Mouse (Mus musculus) midbrain, embryonic 10.5 days (tissue): Measurements from ENCODE around the gene Tppp2. TPM values are rescaled to one million over a fixed set of nuclear protein-coding genes. Genes with fewer than 3 reads are reported as not detected.

Experiments used
- DNase-seq: peaks from one replicate; pipeline ENCODE4 v3.0.0-alpha.2; 2017; ENCODE audit warnings: low spot score
- H3K27ac ChIP-seq: fragments of 300-500 bp; sonication (generic); replicated peaks from 2 replicates; pipeline ENCODE4 v1.5.1; 2016; ENCODE audit warnings: mild to moderate bottlenecking
- H3K27me3 ChIP-seq: fragments of 300-500 bp; sonication (generic); 2 replicates; pipeline ENCODE4 v1.6.1; 2016; ENCODE audit warnings: low read depth, mild to moderate bottlenecking; ENCODE audit not compliant: poor library complexity, severe bottlenecking
- H3K36me3 ChIP-seq: fragments of 300-500 bp; sonication (generic); 2 replicates; pipeline ENCODE4 v1.6.1; 2016; ENCODE audit warnings: mild to moderate bottlenecking, moderate library complexity
- H3K4me1 ChIP-seq: fragments of 300-500 bp; sonication (generic); 2 replicates; pipeline ENCODE4 v1.6.1; 2016
- H3K4me3 ChIP-seq: fragments of 300-500 bp; sonication (generic); 2 replicates; pipeline ENCODE4 v1.5.1; 2016; ENCODE audit warnings: mild to moderate bottlenecking, moderate library complexity
- H3K9me3 ChIP-seq: fragments of 300-500 bp; sonication (generic); replicated peaks from 2 replicates; pipeline ENCODE4 v1.6.1; 2016; ENCODE audit warnings: mild to moderate bottlenecking
- WGBS: fragments of 180-500 bp; shearing (Covaris S2); methylation state at CpG from one replicate; pipeline ENCODE4 v1.1.7; 2016; 5-methylcytosine and 5-hydroxymethylcytosine counted together
- polyA plus RNA-seq: library from polyadenylated mRNA; unstranded; fragments of >200 nt; fragmentation: Nextera tagmentation; extraction: Ambion mirVana; gene quantifications from 2 replicates; pipeline ENCODE4 v1.2.1, GENCODE M21; 2016

Tppp2 gene
- polyA plus RNA-seq, 1 experiment from 2014 or later = not detected

DNA sequence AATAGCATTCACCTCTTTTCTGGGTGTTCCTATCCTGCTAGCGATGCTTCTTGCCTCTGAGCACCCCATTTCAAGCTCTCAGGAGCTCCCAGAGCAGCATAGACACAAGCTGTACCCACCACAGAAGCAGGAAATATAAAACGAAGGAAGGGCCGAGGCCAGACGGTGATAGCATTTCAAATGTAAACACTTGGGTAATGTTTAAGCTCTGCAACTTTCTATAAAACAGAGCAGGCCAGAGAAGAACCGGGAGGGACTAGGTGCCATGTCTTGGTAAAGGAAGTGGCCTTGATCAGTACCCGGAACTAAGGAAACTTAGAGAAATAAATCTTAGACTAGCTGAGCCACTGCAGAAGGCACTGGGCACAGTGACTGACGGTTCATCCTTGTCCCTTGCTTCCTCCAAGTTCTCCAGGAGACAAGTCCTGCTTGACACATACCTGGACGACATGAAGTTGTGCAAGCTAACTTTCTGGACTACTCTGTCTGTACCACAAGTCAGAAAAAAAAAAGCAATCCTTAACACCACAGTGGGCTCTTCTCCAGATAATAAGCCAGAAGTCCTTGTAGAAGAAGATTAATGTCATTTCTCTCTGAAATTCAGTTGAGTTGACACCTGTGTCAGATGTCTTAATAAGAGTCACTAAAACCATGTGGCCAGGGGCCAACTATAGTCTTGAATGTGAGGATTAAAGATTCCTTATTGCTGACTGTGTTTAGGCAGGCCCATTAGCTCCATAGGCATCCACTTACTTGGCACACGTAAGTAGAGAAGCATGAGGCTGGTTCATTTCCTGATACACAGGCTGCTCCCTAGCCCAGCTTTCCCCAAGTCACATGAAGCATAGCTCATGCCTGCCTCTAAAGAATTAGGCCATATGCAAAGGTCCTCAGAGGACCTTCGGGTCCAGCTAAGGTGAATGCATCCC is 14.1 kb downstream of the Tppp2 start:
- no peaks in the 10 kb centered on the region for H3K4me1 ChIP-seq

DNA sequence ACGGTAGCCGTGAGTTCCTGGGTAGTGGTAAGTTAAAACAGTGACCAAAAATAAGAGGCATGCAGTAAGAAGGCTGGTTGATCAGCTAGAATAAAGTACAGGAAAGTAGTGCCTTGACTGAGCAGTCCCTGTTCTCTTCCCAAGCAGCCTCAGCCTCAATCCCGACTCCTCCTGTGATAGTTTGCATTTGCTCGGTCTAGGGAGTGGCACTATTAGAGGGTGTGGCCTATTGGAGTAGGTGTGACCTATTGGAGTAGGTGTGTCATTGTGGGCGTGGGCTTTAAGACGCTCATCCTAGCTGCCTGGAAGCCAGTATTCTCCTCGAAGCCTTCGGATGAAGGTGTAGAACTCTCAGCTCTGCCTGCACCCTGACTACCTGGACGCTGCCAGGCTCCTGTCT is 20.8 kb downstream of the Tppp2 start:
- H3K36me3 ChIP-seq = no peaks in the 10 kb centered on the region
- H3K27ac ChIP-seq = no peak overlapping the region
- WGBS = 88% methylated on average over 9 of the region's 9 CpGs
- H3K4me1 ChIP-seq = peaks cover 13% of the 10 kb centered on the region
- no peak for DNase-seq
- H3K9me3 ChIP-seq = no peaks in the 10 kb centered on the region; the same call in 1 of the 2 replicates
- no peaks in the 10 kb centered on the region for H3K27me3 ChIP-seq
- no peak overlapping the region for H3K4me3 ChIP-seq

More for the DNA sequence above, 14.1 kb downstream of the Tppp2 start:
- Histone ChIP-seq H3K4me3 (no peak overlapping the region), H3K36me3 (no peaks in the 10 kb centered on the region), H3K27ac (no peak overlapping the region), H3K27me3 (no peaks in the 10 kb centered on the region), H3K9me3 (no peaks in the 10 kb centered on the region)
- 82% methylated on average over 10 of the region's 10 CpGs for WGBS
- no peak for DNase-seq

DNA sequence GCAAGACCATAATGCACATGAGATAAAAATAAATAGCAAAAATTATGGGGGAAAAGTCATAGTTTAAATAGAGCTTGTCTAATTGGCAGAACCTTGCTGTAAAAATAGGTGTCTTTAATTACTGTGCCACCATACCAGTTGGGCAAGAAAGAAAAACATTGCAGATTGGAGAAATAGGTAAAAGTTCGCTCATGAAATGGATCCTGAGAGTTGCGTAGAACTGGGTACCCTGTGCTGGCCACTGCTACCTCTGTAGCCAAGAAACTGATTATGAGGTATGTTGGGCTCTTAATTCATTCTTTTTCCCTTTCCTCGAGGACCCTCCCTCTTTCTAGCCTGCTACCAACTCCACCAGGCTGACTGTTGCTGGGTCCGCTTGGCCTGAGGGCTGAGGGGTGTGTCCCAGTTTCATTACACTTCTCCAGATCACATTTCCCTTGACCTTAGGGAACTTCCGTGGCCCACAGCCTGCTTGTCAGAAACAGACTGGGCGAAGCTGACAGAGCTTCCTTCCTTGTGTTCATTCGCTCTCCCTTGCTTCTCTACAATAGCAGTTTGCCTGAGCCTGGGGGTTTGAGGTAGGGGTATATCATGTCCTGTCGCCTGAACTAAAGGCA is 22.8 kb downstream of the Tppp2 start:
- no peak overlapping the region for H3K4me3 ChIP-seq
- 0 out of 2 replicates have a peak overlapping the region, but pooled peaks have one; percentile 19 for H3K27ac ChIP-seq
- DNase-seq = no peak
- no peaks in the 10 kb centered on the region for H3K27me3 ChIP-seq
- H3K36me3 ChIP-seq = no peaks in the 10 kb centered on the region
- WGBS = 50% methylated on average over 8 of the region's 8 CpGs
- peaks cover 13% of the 10 kb centered on the region for H3K4me1 ChIP-seq
- no peaks in the 10 kb centered on the region; the same call in 1 of the 2 replicates for H3K9me3 ChIP-seq

DNA sequence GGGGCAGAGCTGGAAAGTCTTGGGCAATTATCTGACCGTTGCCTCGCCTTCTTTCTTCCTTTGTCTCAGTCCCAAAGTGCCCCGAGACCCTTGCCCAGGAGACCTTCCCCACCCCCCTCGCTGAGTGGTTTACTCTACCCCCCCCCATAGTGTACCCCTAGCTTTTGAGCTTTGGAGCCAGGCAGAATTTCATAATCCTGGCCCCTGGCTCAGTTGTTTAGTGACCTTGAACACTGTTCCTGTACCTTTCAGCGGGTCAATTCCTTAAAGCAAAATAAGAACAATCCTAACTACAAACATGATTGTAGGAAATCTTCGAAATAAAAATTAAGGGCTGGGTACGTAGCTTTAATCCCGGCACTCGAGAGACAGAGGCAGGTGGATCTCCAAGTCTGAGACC is 23.4 kb downstream of the Tppp2 start:
- H3K27me3 ChIP-seq = no peaks in the 10 kb centered on the region
- no peaks in the 10 kb centered on the region; the same call in 1 of the 2 replicates for H3K9me3 ChIP-seq
- WGBS = 61% methylated on average over 9 of the region's 9 CpGs
- DNase-seq = no peak
- 0 out of 2 replicates have a peak overlapping the region, but pooled peaks have one; percentile 19 for H3K27ac ChIP-seq
- H3K36me3 ChIP-seq = no peaks in the 10 kb centered on the region
- no peak overlapping the region for H3K4me3 ChIP-seq
- peaks cover 13% of the 10 kb centered on the region for H3K4me1 ChIP-seq

DNA sequence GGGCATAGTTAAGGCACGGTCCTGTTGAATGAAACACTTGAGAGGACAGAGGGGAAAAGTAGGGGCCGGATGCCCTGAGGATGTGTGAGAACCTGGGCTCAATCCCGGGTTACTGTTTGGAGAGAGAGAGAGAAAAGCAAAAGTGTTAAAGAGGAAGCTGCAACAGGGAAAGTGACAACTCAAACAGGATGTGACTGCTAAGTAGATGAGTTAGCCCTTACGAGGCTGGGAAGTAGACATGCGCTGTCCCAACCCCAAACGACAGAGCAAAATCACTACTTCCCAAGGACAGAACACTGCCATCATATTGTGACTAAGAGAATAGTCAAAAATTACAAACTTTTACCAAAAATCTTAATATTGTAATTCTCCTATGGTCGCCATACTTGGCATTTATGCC is 24.0 kb downstream of the Tppp2 start:
- Histone ChIP-seq H3K27ac (no peak overlapping the region), H3K4me1 (peaks cover 13% of the 10 kb centered on the region), H3K27me3 (no peaks in the 10 kb centered on the region), H3K9me3 (no peaks in the 10 kb centered on the region; the same call in 1 of the 2 replicates), H3K4me3 (no peak overlapping the region), H3K36me3 (no peaks in the 10 kb centered on the region)
- no peak for DNase-seq
- WGBS = 80% methylated on average over 7 of the region's 7 CpGs

DNA sequence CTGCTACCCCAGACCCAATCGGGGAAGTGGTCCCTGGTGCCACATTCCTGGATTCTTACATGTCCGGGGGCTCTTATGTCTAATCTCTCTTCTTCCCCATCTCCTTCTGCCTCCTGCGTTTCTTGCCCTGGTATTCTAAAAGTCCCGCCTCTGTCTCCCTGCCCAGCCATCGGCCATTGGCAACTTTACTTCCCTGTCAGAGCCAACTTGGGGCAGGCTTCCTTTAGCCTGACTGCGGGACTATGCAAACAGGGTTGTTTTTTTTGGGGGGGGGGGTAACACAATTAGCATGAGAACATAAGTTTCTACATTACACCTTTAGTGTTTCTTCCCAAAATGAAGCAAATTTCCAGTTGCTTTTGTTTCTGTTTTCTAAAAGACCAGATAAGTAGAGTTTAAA is 25.1 kb downstream of the Tppp2 start:
- Histone ChIP-seq H3K36me3 (no peaks in the 10 kb centered on the region), H3K4me1 (peaks cover 13% of the 10 kb centered on the region), H3K27ac (no peak overlapping the region), H3K4me3 (no peak overlapping the region), H3K27me3 (no peaks in the 10 kb centered on the region), H3K9me3 (no peaks in the 10 kb centered on the region; the same call in 1 of the 2 replicates)
- DNase-seq = no peak
- 89% methylated on average over 6 of the region's 6 CpGs for WGBS

DNA sequence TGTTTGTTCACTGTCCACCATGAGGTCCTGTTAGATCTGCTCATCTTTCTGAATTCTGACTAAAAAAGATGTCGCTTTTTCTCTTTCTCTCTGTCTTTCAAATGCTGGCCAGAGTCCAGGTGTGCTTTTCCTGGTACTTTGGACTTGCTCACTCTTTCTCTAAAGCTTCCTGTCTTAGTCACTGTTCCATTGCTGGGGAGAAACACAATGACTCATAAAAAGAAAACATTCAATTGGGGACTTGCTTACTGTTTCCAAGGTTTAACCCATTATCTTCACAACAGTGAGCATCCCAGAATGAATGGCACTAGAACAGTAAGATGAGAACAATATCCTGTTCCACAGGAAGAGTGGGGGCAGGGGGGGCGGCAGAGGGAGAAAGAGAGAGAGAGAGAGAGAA is 42.1 kb downstream of the Tppp2 start:
- Histone ChIP-seq H3K9me3 (peaks cover 5% of the 10 kb centered on the region), H3K27me3 (no peaks in the 10 kb centered on the region), H3K4me3 (no peak overlapping the region), H3K36me3 (no peaks in the 10 kb centered on the region), H3K4me1 (no peaks in the 10 kb centered on the region), H3K27ac (no peak overlapping the region)
- DNase-seq = no peak
- WGBS = 96% methylated on average over 2 of the region's 2 CpGs

DNA sequence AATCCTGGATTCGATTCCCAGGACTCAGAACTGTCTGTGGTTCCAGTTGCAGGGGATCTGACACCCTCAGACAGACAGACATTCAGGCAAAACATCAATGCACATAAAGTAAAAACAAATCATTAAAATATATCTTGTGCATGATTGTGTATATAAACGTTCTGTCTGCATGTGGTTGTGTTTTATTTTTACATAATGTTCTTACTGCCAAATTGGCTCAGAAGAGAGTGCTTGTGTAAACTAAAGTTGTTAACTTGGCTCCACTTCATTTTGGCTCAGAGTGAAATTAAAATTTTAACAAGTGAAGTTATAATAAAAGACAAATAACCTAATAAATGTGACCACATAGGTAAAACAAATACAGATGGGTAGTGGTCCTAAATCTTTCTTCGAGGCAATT is 49.2 kb downstream of the Tppp2 start:
- Histone ChIP-seq H3K27me3 (no peaks in the 10 kb centered on the region), H3K4me1 (no peaks in the 10 kb centered on the region), H3K36me3 (no peaks in the 10 kb centered on the region), H3K9me3 (no peaks in the 10 kb centered on the region), H3K4me3 (no peak overlapping the region), H3K27ac (no peak overlapping the region)
- DNase-seq = no peak
- 91% methylated on average over 3 of the region's 3 CpGs for whole genome bisulfite sequencing

Other genes with a start within 250 kb of the Tppp2 start
- gene Gm17079, start 223.0 kb upstream of the Tppp2 start, polyA plus RNA-seq = not detected in 2 replicates
- not detected in 2 replicates for gene Gm5800, start 201.2 kb upstream of the Tppp2 start, polyA plus RNA-seq
- not detected in 2 replicates for gene Ang4, start 144.8 kb upstream of the Tppp2 start, polyA plus RNA-seq
- not detected in 2 replicates for gene AY358078, start 118.4 kb upstream of the Tppp2 start, polyA plus RNA-seq
- not detected in 2 replicates for gene Ear6, start 64.7 kb upstream of the Tppp2 start, polyA plus RNA-seq
- gene Mettl17, start 33.6 kb upstream of the Tppp2 start, polyA plus RNA-seq = 40.6 and 46.3 TPM in 2 replicates
- gene Slc39a2, start 25.5 kb upstream of the Tppp2 start, polyA plus RNA-seq = 0.58 and 0.65 TPM in 2 replicates
- 8.4 and 11.1 TPM in 2 replicates for gene Ndrg2, start 4.3 kb upstream of the Tppp2 start, polyA plus RNA-seq
- gene Rnase13, start 4.3 kb downstream of the Tppp2 start, polyA plus RNA-seq = not detected in 2 replicates
- gene Arhgef40, start 66.3 kb downstream of the Tppp2 start, polyA plus RNA-seq = 85.4 and 99.8 TPM in 2 replicates
- 0.67 and 1.2 TPM in 2 replicates for gene Tmem253, start 97.2 kb downstream of the Tppp2 start, polyA plus RNA-seq
- gene Zfp219, start 102.3 kb downstream of the Tppp2 start, polyA plus RNA-seq = 89.4 and 96.6 TPM in 2 replicates
- gene Olfr221, start 124.0 kb downstream of the Tppp2 start, polyA plus RNA-seq = not detected in 2 replicates
- gene Hnrnpc, start 185.6 kb downstream of the Tppp2 start, polyA plus RNA-seq = 876 and 930 TPM in 2 replicates
- gene Rpgrip1, start 192.3 kb downstream of the Tppp2 start, polyA plus RNA-seq = 106 TPM in 2 replicates